Mouse (Mus musculus): ENCODE results near the gene Scaf4. TPM values are rescaled to one million over a fixed set of nuclear protein-coding genes. Genes with fewer than 3 reads are reported as not detected.

Gene Scaf4
- 10 to 100 TPM; 40.2 to 46.7 TPM for total RNA-seq (2021)

DNA sequence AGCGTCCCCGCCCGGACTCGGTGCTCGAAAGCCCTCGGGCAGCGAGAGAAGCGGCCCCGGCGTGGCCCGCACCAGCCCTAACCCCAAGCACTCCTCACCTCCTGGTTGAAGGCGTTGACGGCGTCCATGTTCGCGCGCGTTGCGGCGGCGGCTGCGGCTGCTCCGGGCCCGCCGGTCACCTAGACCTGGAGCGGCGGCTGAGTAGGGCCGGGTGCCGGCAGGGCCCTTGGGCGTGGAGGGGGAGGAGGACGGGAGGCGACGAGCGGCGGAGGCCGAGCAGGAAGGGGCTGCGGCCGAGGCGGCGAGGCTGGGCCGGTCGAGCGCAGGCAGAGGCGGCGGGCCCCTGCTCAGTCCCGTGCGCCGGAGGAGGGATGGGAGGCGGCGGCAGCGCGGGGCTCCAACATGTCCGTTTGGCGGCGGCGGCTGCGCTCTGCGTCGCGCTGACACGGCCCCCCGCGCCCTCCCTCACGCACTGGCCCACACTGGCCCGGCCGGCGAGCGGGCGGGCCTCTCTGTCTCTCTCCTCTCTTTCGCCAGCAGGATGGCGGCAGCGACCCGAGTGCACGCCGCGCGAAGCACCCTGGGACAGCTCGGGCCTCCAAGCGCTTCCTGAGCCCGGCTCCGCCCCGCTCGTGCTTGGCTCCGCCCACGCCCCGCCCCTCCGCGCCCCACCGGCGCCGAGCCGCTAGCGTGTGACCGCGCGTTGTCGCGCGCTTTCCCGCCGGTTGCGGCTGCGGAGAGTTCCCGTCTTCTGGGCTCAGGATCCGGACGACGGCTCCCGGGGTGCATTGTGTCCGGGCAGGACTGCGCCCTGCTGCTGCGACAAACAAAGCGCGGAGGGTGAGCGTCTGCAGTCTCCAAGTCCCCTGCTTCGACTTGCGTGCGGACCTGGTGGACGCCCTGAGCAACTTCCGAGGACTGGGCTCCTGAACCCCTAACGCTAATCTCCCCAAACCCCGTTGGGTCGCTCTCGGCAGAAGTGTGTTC, at the start of gene Scaf4:
Gene Scaf4 (minus strand): TSS at position 599 of the 987 bp plus-strand sequence.
- peak; percentile 92 to 96 for DNase-seq (ENCODE audit: extremely low spot score in 1 of 2, low spot score in 2 of 2)
- intact Hi-C loops (cut with DNase I) = no loop called here

GRCm38 (mm10) chr16:90332553-90332952, 48.2 kb upstream of the Scaf4 start:
- DNase-seq (ENCODE audit: extremely low spot score in 1 of 2, low spot score in 2 of 2) = no peak
- intact Hi-C loops (cut with DNase I) = no loop called here

DNA sequence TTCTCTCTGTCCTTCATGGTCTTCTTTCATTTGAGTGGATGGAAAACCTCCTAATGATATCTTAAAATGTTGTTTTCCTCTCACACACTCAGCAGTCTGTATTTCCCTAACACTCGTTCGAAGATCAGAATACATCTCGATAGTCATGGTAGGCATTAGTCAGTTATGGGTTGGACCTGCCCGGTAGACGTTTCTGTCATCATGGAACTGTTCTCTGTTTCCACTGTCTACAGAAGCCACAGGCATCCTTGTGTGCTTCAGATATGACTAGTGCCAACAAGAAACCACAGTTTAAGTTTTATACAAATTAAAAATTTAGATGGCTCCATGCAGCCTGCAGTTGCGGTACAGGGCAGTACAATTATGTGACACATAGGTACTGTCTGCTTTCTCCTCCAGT, 46.7 kb upstream of the Scaf4 start:
- DNase-seq (ENCODE audit: extremely low spot score in 1 of 2, low spot score in 2 of 2) = no peak
- intact Hi-C loops (cut with DNase I) = no loop called here

DNA sequence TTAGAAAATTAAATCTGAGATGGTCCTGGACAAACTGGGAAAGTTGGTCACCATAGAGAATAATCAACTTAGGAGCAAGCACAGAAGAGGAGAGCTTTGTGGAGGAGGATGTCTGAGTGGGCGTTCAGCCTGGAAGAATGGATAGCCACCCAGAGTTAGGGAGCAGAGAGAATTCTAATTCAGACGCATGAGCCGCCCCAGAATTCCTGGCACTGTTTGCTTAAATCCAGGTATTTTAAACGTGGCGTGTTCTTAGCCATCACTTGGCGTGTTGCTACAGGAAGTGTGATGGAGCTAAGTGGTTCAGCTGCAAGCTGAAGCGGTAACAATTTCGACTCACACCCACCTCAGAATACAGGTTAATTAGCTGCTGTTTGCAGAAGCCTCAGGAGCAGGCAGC, 45.2 kb upstream of the Scaf4 start:
- intact Hi-C loops (cut with DNase I) = no loop called here
- DNase-seq (ENCODE audit: extremely low spot score in 1 of 2, low spot score in 2 of 2) = no peak

DNA sequence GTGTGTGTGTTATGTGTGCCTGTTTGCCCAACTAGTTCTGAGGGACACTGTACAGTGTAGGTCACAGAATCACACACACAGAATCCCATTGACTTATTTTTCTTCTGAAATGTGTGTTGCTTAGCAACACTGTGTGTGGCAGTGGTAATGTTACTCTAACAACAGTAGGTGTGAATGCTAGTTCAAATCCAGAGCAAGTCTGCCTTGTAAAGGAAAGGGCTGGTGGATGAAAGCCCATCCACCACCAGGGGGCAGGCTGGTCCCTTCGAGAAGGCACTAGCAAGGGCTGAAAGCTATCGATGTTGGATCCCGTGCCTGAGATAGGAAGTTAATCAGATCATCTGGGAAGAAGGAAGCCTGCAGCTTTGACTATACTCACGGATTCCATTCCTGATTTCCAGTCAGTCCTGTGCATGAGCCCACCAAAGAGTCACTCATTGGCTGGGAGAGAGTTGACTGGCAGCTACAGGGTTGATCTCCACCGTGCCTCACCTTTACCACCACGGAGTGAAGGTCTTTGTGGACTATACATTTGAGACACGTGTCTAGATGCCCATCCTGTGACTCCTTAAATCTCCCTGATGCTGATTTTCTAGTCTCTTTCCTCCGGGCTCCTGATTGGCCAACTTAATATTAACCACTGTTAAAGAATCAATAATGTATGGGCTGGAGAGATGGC, 38.7 kb upstream of the Scaf4 start:
- DNase-seq (ENCODE audit: extremely low spot score in 1 of 2, low spot score in 2 of 2) = peak; percentile 85 to 91
- intact Hi-C loops (cut with DNase I) = loop anchor here (5.0 kb wide), 1 partner anchor 389 kb away; no protein-coding TSS in a partner anchor

- intact Hi-C loops (cut with DNase I) = no loop called here
These were observed 35.0 kb upstream of the Scaf4 start for GRCm38 (mm10) chr16:90319321-90319720.

DNA sequence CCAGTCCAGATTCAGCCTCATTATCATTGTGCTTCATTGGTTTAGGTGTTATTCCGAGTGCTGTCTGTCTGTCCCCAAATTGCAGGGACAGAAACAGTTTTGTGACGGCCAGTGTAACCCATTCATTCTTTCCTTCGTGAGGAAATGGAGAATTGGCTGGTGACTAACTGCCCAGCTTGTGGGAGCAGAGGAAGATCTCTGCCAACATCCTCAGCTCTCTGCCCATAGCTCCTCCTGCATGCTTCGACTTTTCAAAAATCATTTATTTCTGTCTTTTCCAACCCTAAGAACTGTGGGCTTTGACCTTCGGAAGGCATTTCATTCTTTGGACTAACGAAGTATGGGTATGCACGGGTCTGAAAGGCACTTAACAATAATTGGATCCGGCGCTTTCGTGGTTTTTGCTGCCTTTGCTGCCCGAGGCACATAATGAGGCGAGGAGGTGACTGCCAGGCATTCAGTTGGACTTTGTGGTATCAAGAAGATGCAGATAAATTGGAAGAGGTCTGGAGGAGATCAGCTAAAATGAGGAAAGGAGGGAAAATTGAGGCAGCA, 34.1 kb upstream of the Scaf4 start:
- DNase-seq (ENCODE audit: extremely low spot score in 1 of 2, low spot score in 2 of 2) = no peak
- intact Hi-C loops (cut with DNase I) = no loop called here

More at GRCm38 (mm10) chr16:90319321-90319720, 35.0 kb upstream of the Scaf4 start:
- no peak for DNase-seq (ENCODE audit: extremely low spot score in 1 of 2, low spot score in 2 of 2)

GRCm38 (mm10) chr16:90317777-90318176, 33.5 kb upstream of the Scaf4 start:
- intact Hi-C loops (cut with DNase I) = no loop called here

DNA sequence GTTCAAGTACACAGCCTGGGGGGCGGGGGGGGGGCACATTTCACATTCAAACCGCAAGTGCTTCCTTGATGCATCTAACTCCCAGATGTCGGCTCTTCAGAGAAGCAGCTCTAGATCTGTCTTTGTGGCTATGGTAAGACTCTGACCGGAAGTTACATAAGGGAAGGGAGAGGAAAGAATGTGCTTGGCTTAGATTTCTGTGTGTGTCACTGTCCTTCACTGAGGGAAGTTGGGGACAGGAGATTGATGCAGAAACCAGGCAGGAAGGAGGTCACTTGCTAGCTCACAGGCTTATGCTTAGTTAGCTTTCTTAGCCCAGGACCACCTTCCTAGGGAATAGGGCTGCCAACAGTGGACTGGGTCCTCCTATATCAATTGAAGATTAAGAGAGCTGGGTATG, 31.6 kb upstream of the Scaf4 start:
- DNase-seq (ENCODE audit: extremely low spot score in 1 of 2, low spot score in 2 of 2) = no peak
- intact Hi-C loops (cut with DNase I) = no loop called here

More at GRCm38 (mm10) chr16:90317777-90318176, 33.5 kb upstream of the Scaf4 start:
- DNase-seq (ENCODE audit: extremely low spot score in 1 of 2, low spot score in 2 of 2) = no peak

- intact Hi-C loops (cut with DNase I) = loop anchor here (5.0 kb wide), 1 partner anchor 615 kb away; no protein-coding TSS in a partner anchor
- peak; percentile 51 to 56 for DNase-seq (ENCODE audit: extremely low spot score in 1 of 2, low spot score in 2 of 2)
These were observed 28.3 kb upstream of the Scaf4 start for GRCm38 (mm10) chr16:90312449-90313082.

DNA sequence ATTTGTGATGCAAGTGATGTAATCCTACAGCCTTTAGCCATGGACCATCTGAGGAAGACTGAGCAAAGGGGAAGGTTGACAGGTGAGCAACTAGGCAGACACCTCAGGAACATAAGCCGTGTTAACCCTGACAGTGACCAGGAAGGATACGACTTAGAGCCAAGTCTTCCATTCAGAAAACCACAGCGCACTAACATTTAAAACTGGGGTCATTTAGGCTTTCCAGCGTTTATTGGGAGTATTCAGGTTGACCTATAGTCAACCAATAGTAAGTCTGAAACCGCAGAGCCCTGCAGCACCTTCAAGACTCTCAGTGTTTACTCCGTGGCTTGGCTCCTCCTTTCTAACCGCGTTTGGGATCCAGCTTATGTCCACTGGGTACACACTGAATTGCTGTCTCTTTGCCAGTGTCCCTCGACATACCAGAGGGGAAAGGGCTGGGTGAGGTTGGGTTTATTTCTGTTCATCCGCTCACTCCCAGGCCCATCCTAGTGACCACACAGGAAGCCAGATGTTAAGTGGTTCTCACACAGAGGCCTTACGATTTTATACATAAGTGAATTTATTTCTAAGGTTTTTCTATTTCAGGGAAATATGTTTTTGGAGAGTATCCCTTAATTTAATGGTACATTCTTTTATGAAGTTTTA, 26.3 kb upstream of the Scaf4 start:
- no peak for DNase-seq (ENCODE audit: extremely low spot score in 1 of 2, low spot score in 2 of 2)
- intact Hi-C loops (cut with DNase I) = loop anchor here (5.0 kb wide), 1 partner anchor 617 kb away; no protein-coding TSS in a partner anchor

DNA sequence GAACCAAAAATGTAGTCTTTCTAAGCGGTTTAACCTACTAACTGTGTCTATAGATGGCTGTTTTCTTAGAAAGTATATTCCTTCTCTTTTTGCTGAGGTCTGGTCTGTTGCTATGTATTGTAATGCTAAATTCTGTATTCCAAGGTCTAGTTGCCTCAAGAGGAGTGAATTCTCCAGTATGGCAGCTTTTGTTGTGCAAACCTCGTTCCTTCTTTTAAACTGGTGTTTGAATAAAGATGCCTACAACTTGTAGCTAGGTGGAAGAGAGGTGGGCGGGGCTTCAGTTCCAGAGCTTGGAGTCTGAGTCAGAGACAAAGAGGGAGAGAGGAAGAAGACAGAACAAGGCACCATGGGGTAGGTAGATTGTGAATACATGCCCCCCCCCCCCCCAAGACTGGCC, 25.5 kb upstream of the Scaf4 start:
- intact Hi-C loops (cut with DNase I) = loop anchor here (5.0 kb wide), 1 partner anchor 618 kb away; no protein-coding TSS in a partner anchor
- no peak for DNase-seq (ENCODE audit: extremely low spot score in 1 of 2, low spot score in 2 of 2)

GRCm38 (mm10) chr16:90303988-90304299, 19.6 kb upstream of the Scaf4 start:
- intact Hi-C loops (cut with DNase I) = no loop called here
- DNase-seq (ENCODE audit: extremely low spot score in 1 of 2, low spot score in 2 of 2) = no peak

DNA sequence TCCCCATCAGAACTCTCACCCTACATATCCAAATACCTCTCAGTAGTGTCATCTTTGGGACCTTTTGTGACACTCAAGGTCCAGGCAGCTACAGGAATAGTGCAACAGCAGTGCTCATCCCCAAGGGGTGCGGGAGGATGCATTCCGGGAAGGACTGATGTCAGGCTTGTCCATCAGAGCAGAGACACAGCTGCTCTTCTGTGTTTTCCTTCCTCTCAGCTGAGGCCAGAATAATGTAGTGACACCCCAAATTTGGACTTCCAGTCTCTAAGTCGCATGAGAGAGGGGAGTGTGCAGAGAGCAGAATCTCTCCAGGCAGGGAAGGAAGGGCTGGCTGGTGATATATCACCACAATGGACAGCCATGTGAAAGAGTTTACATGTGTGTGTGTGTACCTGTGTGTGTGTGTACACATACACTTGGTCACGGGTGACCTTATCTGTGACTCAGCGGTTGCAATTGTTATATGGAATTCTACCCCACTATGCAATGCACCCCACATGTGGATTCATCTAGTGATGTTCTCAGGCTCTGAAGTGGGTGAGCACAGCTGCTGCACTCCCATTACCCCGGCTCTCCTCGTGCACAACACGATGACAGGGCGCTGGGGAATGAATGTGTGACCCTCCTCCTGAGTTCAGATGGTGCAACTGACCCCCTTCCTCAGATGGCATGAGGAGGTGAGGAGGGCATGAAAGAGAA, 19.1 kb upstream of the Scaf4 start:
- no peak for DNase-seq (ENCODE audit: extremely low spot score in 1 of 2, low spot score in 2 of 2)

GRCm38 (mm10) chr16:90301706-90302105, 17.4 kb upstream of the Scaf4 start:
- intact Hi-C loops (cut with DNase I) = no loop called here
- DNase-seq (ENCODE audit: extremely low spot score in 1 of 2, low spot score in 2 of 2) = no peak

More for the DNA sequence above, 19.1 kb upstream of the Scaf4 start:
- intact Hi-C loops (cut with DNase I) = no loop called here

DNA sequence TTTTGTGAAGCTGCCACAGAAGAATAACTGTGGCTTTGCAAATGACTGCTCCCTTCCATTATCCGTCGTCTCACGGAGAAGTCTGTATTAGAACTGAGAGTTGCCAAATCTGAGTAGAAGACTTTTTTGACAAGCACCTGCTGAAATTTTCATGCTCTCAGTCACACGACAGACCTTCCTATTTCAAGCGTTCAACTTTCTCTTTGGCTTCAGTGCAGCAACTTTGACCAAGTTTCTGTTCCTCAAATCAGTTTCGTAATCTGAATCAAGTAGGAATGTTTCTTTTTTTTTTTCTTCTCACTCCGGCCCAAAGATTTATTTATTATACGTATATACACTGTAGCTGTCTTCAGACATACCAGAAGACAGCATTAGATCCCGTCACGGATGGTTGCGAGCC, 16.6 kb upstream of the Scaf4 start:
- intact Hi-C loops (cut with DNase I) = no loop called here

DNA sequence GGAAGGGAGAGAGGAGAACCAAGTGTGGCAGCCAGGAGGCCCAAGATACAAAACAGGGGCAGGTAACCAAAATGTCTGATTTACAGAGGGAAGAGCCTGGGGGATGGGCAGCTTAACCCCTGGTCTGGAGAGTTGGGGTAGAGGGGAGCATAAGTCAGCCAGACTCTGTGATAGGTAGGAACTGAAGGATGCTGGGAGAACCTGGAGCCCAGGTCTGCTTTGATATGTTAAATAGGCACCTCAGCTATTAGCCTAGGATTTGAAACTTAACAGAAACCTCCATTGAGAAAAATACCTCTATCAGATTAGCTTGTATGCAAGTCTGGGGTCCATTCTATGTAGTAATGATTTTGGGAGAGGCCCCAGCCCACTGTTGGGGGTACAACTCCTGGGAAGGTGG, 15.3 kb upstream of the Scaf4 start:
- no peak for DNase-seq (ENCODE audit: extremely low spot score in 1 of 2, low spot score in 2 of 2)
- intact Hi-C loops (cut with DNase I) = no loop called here

More for the DNA sequence above, 16.6 kb upstream of the Scaf4 start:
- no peak for DNase-seq (ENCODE audit: extremely low spot score in 1 of 2, low spot score in 2 of 2)

Data from left cerebral cortex, postnatal 10 days (tissue).